Mouse (Mus musculus): ENCODE measurements around the gene Rspo3. TPM values are rescaled to one million over a fixed set of nuclear protein-coding genes. Genes with fewer than 3 reads are reported as not detected.

Gene Rspo3
- 1 to 10 TPM; 2.0 to 2.6 (median 2.3) TPM for total RNA-seq (2022)

DNA sequence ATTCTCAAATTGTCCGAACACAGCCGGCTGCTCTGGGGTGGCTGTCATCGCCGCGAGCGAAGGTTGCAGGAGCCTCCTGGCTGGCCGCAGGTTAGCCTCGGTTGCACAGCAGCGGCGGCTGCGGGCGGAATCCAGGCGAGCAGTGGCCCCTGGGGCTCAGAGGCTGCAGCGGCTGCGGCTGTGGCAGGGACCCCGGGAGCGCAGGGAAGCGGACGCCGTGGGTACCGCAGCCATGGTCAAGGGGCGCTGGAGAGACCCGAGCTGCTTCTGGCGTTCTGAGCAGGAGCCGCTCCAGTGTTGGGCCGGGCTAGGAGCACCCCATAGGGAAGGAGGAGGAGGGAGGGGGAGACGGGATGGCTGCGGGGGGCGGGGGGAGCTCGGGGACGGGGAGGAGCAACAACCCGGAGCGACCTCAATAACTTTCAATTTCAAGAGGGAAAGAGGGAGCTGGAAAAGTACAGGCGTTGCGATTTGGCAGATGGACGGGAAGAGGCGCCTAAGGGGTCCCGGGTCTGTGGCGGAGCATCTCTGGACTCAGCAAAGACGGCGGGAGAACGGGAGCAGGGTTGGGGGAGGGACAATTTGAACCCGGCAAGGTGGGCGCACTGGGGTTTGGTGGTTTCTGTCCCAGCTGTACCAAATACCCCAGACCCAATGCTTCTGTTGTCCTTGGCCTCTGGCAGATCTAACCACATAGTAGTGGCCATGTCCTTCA is at the start of gene Rspo3:
Gene Rspo3 (minus strand): TSS at position 322 of the 715 bp plus-strand sequence.
- DNase-seq (ENCODE audit: low spot score in 2 of 2) = no peak

DNA sequence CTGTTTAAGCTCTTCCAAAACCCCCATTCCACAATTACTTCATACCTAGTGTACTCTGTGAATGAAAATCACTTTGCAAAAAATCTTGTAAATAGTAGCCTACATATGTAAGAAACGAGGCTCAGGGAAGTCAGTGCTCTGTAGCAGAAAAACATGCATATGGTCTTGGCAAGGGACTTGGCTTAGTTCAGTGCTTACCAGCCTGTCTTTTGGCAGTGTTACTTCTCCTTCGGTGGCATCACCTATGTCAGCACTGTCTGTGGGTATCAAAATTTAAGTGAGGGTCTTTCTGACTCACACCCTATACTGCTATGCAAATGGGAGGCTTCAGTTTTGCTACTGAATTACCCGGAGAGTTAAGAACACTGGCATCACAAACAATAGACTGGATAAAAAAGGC is 46.3 kb upstream of the Rspo3 start:
- no peak for DNase-seq (ENCODE audit: low spot score in 2 of 2)

DNA sequence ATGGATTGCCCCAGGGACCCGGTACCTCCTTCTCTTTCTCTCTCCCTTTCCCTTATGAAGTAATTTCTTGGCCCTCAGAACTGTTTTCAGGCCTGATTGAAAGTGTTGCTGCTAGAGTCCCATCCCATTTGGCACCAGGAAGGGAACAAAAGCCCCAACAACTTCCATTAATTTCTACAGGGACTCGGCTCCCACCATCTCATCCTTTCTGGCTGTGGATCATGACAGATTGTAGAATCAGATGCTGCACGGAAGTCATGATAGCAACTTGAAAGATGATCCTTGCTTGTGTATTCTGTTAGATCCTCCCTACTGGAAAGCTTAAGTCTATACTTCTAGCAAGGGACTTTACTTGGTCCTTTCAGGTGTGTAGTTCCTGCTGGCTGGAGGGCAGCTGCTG is 45.8 kb upstream of the Rspo3 start:
- no peak for DNase-seq (ENCODE audit: low spot score in 2 of 2)

DNA sequence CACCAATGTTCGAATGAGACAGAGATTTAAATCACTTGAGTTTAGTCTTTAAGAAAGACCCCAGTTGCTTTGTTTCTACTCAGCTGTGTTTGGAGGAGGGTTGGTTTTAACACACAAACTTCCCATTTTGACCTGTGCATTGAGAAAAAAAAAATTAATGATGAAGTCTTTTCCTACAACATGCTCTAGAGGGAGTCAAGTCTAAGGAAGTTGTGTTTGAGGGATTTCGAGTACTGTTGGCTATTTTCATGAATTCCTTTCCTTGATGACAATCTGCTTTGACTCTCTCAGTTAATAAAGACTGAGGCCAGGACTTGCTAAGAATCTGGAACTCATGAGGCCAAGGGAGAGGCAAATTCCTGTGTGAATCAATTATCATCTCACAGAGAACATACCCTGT is 20.3 kb upstream of the Rspo3 start:
- DNase-seq (ENCODE audit: low spot score in 2 of 2) = no peak

DNA sequence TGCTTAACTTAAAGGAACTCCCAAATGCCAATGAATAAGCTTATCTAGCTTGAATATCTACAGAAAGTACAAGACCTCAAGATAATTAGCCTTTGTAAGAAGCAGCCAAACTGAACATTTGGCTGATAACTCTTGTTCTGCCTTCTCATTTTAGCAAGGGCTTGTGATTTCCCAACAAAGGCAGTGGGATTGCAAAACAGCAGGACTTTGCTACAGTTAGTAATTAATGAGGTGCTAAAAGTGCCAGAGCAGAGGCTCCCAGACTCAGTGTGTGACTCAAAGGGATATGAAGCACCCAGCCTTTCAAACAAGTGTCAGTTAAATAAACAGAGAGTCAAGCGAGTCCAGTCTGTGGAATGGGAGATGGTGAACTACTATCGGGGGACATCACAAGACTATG is 18.7 kb upstream of the Rspo3 start:
- DNase-seq (ENCODE audit: low spot score in 2 of 2) = no peak

DNA sequence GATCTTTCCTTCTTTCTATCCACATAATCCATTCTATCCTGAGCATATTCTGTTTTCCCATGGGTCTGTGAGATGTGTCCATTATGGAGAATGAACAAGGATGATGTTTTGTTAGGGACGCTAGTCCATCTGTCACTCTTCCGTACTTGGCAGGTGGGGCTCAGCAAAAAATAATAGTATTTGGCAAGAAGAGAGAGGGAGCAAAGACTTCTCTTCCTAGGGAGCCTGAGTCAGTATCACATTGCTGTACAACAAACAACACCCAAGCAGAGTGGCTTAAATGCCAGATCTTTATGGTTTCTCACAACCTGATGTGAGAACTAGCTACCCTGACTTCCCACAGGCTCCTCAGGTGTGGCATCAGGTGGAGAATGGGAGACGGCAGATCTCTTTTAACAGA is 7.3 kb upstream of the Rspo3 start:
- DNase-seq (ENCODE audit: low spot score in 2 of 2) = no peak

DNA sequence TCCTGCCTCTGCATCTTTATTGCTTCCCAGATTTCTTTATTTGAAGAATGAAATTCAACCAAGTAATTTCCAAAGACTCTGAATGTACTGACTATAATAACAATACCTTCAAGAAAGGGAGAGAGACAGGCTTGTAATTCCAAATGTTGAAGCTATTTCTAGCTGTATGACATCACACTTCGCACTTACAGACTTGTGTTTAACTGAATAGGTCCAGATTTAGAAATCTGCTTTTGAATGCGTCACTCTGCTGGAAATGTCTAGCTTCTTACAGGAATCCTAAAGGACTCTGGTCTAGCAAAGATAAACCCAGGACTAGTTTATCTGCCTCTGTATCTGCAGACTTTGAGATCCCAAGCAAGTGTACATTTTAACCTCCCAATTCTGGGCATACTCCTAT is 3.8 kb upstream of the Rspo3 start:
- DNase-seq (ENCODE audit: low spot score in 2 of 2) = no peak

DNA sequence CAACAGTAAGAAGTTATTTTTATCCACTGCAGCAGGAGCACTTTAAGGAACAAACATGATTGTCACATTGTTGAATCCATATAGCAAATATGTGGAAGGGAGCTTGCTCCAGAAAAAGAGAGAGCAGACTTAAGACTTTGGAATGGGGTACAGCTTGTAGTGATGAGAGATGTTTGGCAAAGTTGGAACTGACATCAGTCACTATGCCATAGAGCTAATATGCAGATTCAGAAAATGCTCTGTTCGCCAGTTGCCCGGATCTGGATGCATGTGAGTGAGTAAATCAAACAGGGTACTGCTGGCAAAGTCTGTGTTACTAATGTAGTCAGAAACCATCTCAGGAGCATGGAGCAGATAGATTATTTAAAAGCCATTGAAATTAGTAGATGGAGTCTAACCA is 3.1 kb upstream of the Rspo3 start:
- no peak for DNase-seq (ENCODE audit: low spot score in 2 of 2)

DNA sequence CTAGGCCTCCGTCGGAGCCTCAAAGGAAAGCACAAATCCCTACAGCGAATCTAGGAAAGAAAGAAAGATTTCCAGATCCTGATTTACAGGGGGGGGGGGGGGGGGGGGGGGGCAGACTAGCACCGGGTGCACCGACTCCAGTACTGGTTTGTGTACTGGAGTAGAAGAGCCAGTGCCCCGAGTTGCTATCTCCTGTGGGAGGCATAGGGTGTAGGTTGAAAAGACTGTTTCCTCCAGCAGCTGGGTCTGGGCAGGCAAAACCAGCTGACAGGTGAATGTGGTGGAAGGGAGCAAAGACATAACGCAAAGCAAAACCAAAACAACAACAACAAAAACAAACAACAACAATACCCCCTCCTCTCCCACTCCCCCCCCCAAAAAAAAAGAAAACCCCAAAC is 838 bp downstream of the Rspo3 start:
- DNase-seq (ENCODE audit: low spot score in 2 of 2) = no peak

DNA sequence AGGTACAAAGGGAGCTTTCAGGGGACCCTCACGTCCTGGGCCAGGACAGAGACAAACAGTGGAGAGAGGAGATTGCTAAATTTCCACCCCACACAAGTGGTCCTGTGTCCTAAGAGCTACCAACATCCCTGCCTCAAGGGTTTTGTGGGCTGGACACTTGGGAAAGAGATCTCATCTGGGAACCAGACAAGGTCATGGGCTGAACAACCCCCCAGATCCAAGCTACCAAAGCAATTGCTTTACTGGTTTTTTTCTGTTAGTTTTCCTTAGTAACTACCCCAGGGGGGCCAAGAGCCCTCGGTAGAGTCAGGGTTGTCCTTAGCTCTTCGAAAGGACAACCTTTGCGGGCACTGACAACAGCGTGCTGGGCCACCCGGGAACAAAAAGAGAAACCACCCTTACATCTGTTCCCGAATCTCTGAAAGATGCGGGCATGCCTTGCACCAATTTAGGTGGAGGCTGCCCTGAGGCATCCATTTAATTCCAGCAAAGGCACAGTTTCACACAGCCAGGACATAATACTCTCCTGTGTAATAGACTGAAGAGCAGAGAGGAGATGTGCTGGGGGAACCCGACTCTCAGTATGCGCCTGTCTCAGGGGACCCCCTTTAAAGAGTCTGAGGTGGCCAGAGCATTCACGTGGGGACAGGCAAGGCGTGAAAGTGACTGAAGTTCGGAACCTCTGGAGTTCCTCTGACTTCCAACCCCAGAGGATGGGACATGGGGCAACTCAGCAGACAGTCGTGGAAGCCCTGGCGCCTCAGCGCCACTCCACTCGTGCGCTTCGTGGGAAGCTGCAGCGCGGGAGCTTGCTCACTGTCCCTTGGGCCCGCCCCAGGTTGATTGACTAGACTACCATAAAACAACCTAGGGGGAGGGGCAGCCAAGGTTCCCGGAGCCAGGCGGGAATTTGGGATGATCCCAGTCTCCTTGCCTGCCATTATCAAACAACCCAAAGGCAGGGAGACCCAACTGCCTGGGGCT is 1.5 kb downstream of the Rspo3 start:
- no peak for DNase-seq (ENCODE audit: low spot score in 2 of 2)

DNA sequence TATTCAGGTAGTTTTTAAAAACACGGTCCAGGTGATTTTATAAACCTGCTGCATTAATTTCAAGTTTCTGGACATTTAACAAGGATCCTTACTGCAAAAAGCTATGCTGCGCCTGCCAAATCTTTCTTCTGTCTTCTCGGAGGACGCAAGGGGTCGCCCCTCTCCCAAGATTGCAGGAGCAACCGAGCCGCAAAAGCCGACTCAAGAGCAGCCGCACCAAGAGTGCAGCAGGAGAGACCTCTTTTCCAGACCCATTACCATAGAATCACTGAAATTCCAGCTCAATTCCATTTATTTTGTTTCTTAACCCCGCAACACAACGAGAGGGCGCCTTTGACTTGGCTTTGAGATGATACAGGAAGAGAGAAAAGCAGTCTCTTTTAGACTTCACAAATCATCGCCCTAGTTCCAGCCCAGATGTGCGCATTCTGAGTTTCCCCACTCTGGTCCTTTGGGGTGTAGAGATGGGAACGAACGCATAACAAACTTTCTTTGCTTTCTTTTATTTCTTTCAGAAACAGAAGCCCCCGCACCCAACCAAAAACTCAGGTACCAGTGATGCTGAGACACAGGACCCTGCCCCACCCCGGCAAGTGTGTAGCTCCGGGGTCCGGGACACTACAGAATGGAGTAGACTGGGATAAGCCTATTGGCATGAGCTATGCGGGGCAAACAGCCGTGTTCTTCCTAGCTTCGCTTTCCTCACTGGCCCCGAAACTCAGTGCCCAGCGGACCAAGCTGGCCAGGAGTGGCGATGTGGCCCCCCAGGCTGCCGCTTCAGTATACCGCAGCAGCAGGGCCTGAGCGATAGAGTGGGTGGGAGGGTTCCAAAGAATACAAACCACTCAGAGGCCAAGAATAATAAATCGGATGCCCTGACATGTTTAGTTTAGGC is 2.6 kb downstream of the Rspo3 start:
- peak in 1 of 2 experiments; percentile 28 for DNase-seq (ENCODE audit: low spot score in 2 of 2)

DNA sequence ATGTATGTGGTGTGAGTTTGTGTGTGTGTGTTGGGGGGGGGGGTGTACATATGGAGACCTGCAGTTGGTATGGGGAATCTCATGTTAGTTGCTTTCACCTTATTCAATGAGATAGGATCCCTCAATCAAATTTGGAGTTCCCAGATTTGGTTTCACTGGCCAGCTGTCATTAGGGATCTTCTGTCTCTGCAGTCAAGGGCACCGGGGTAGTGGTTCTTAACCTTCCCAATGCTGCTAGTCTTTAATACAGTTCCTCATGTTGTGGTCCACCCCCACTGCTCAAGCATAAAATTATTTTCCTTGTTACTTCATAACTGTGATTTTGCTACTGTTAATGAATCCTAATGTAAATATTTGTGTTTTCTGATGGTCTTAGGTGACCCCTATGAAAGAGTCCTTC is 22.1 kb downstream of the Rspo3 start:
- no peak for DNase-seq (ENCODE audit: low spot score in 2 of 2)

DNA sequence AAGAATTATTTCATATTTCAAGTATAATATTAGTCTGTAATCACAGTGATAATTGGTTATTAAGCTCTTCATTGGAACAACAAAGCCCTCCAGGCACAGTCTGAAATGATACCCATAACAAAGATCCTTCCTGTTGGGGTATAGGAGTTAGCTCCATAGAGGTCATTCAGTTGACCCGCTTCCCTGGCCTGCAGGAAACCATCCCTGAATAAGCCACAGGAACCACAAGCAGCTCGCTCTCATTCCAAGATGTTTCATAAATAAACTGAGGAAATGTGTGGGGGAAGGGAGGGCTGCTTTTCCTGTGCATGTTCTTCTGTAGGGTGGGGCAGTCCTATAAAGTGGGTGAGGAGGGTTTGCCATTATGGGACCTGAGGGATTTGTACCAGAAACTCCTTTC is 27.5 kb downstream of the Rspo3 start:
- no peak for DNase-seq (ENCODE audit: low spot score in 2 of 2)

DNA sequence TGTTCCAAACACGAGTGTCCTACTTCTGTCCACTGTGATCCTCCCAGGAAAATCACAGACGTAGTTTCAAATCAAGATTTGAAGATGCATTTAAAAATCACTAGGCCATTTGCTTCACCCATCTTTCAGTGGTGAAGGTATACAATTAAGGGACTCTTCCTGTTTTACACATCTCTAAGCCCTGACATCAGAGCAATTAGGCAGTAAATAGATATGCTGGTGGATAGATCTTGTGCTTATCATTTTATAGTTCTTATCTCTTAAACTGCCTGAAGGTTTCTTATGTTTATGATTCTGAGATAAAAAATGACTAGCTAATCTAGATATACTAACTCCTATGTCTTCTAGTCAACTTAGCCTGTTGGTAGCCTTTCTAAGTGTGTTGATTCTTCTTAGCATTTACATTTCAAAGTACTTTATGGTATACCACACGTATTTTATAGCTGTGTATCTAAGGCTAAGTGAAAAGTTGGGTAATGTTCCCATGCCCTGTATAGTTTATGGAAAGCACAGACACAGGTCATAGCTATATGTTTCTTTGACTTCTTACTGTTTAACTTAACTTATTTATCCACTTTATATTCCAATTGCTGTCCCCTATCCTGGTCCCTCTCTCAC is 38.4 kb downstream of the Rspo3 start:
- DNase-seq (ENCODE audit: low spot score in 2 of 2) = no peak

DNA sequence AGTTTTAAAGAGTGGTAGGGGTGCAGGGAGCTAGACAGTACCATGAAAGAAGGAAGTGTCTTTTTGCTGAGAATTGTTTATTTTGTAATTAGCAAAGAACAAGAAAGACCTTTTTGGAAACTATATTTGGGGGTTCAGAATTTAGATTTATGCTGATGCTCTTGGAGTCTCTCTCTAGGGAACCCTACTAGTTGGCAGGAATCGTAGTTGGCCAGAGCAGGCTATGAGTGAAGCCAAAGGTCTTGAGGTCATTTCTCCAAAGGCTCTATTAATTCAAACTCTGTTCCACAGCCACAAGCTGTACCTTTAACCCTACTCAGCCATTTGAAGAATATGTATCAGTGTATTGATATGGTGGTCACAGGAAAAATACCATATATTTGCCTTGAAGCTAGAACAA is 41.7 kb downstream of the Rspo3 start:
- DNase-seq (ENCODE audit: low spot score in 2 of 2) = peak; percentile 4 to 11

DNA sequence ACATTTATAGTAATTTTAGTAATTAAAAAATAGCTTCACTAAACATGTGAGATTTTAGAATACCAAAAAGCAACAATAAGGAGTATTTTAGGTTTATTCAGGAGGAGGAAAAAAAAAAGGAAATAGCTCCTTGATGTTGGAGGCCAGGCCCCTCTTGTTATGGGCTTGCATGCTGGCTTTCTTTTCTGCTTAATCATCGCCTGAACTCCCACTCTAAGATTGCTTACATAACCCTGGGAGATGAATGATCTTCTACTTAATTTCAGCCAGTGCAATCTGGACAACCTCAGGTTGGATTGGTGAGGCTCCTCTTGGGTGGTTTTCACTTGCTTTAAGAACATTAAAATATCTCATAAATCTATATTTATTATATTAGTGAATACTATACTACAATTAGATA is 54.7 kb downstream of the Rspo3 start:
- no peak for DNase-seq (ENCODE audit: low spot score in 2 of 2)

DNA sequence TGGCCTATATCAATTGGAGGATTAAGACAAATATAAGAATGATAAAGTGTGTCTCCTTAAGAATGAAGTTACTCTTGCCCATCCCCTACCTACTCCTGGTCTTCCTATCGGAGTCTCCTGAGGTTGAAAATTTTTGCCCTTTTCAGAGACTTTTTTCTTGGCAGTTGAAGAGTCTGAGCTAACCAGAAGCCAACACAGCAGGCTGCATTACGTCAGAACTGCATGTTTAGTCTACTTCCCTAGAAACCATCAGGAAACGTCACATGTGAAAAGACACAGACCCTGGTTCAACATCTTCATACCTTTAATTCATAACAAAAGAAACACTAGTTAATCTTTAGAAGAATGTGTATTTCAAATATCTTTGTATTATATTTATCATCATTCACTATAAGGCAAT is 56.3 kb downstream of the Rspo3 start:
- no peak for DNase-seq (ENCODE audit: low spot score in 2 of 2)

DNA sequence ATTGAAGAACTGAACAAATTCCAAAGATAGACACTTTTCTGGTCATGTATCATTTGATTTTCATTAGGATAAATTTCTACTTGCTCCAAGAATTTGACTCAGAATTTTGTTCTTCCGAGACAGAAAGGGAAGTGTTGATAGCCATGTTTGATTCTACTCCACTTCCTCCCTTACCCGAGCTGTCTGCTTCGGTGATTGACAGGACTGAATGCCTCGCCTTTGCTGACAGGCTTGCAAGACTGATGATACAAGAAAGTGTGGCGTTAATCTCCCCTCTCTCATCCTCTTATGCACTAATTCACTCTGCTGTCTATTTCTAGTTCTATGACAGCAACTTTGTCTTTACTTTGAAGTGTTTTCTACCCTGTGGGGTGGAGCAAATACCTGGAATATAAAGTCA is 65.2 kb downstream of the Rspo3 start:
- no peak for DNase-seq (ENCODE audit: low spot score in 2 of 2)

DNA sequence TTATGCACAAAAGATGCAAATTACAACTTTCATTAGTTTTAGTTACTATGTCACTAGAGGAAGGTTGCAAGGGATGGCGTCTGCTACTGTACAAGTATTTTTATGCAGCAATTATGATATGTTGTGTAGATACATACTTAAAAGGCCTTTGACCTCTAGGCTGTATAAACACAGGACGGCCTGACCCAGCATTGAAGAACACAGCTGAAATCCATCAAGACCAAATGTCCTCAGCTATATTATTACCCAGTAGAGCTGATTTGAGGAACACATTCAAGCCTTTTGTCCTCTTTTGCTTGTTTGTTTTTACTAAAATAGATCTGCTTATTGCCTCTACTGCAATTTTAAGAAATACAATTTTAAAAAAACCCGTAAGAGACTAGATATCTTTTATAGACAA is 75.6 kb downstream of the Rspo3 start:
- no peak for DNase-seq (ENCODE audit: low spot score in 2 of 2)

DNA sequence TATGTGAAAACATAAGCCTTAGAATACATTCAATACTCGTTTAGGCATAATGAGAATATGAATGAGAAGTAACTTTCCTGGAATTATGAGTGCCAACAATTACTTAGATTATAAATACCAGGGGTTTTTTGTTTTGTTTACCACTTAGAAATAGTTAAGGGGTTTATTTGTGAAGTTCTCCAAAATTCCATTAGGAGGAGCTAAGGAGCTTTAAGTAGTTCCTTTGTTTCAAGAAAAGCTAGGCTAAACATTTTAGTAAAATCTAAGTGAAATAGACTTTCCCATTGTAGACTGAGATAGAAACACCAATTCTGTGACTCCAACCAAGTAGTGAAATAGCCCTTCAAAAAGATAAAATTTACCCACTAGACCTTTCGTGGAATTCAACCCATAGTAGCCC is 76.0 kb downstream of the Rspo3 start:
- DNase-seq (ENCODE audit: low spot score in 2 of 2) = no peak

DNA sequence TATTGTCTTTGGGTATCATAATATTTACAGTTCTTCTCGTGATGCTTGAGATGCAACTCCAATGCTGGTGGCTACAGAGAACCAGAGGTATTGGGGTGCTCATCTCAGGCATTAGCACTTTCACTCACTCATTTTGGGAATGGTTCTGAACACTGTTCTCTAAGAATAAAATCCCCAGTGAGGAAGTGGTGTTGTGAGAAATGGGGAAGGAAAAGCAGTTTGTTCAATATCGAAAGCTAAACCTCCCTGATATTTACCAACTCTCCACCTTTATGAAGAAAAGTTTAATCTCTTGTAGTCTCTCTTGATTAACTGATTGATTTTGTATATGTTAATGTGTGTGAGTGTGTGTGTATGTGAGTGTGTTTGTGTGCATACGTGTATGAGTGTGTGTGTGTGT is 90.6 kb downstream of the Rspo3 start:
- no peak for DNase-seq (ENCODE audit: low spot score in 2 of 2)
